Mouse (Mus musculus) cortical plate, adult 2 months (tissue): Measurements from ENCODE around the gene Dock2.

Experiments used
- CTCF ChIP-seq: fragments of 200-500 bp; IDR thresholded peaks from 2 replicates; pipeline ENCODE4 v1.5.1; 2011; ENCODE audit warnings: mild to moderate bottlenecking, control low read depth, low read length; ENCODE audit not compliant: insufficient read depth; ENCODE audit errors: extremely low read depth
- POLR2A ChIP-seq: fragments of 200-500 bp; IDR thresholded peaks from 2 replicates; pipeline ENCODE4 v1.6.1; 2011; ENCODE audit warnings: mild to moderate bottlenecking, low read length, control low read depth; ENCODE audit not compliant: insufficient read depth; ENCODE audit errors: extremely low read depth

DNA sequence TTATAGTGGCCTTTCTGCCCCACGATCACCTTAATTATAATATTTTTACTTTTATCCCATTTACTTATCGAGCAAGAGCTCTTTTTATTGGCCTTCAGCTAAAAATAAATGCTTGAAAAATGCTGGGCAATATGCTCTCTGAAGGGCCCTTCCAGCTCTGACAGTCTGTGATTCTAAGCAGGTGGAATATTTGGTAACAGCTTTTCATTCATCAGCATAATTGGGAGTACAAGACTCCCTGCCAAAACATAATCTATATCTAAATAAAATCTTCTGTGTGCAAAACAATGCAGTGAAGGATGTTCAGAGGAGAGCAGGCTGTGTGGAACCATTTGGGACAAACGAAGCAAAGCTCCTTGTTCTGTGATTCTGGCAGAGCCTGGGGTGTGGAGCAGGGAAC, 492.4 kb downstream of the Dock2 start:
- TF ChIP-seq POLR2A (no peak), CTCF (no peak)
